Mouse (Mus musculus) left cerebral cortex, adult 8-10 months (tissue): ENCODE data around the gene Llgl1. TPM values are rescaled to one million over a fixed set of nuclear protein-coding genes. Genes with fewer than 3 reads are reported as not detected.

Experiments
- DNase-seq, 2 experiments: peaks; one replicate each; pipeline ENCODE4 v3.0.0; 2022; ENCODE audit warnings: low spot score in 2 of 2
- total RNA-seq, 4 experiments: library from RNA; stranded (reverse); gene quantifications; 2 replicates each; pipeline ENCODE4 v1.2.4; 2022

Gene Llgl1
- total RNA-seq: 10 to 100 TPM; 40.0 to 42.3 (median 40.8) TPM

DNA sequence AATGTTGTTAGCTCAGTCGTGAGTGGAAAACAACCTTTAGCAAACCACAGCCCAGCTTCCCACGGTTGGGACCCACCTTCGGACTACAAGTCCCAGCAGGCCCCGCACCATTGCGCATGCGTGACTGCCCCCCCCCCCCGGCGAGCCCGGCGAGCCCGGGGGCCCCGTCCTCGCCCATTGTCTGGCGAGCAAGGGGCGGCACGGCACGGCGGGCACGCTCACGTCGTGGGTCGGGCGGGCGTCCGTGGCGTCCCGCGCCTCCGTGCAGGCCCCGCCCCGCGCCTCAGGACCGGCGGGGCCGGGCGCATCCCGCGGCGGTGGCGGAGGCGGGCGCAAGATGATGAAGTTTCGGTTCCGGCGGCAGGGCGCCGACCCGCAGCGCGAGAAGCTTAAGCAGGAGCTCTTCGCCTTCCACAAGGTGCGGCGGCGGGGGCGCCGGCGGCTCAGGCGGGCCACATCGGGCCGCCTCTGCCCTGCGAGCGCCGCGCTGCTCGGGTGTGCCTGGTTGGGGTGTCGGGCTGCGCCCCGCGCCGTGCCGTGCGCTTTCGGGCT lies at the start of gene Llgl1:
TSS of gene Llgl1 (plus strand) at position 200 of the 552 bp plus-strand sequence.
- DNase-seq: peak; percentile 72 to 82

DNA sequence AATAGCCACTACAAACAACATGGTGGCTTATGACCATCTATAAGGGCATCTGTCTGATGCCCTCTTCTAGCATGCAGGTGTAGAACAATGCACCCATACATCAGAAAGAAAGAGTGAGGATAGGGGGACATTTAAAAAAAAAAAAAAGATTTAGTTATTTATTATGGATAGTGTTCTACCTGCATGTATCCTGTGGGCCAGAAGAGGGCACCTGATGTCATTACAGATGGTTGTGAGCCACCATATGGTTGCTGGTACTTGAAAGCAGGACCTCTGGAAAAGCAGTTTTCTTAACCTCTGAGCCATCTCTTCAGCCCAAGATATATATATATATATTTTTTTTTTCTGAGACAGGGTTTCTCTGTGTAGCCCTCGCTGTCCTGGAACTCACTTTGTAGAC lies 3.4 kb upstream of the Llgl1 start:
- DNase-seq: no peak

GRCm38 (mm10) chr11:60697561-60697960 lies 2.0 kb upstream of the Llgl1 start:
- DNase-seq: no peak

- peak in 1 of 2 experiments; percentile 16 for DNase-seq
Observed at GRCm38 (mm10) chr11:60698806-60699523, 558 bp upstream of the Llgl1 start.

- DNase-seq: peak in 1 of 2 experiments; percentile 10
Observed at GRCm38 (mm10) chr11:60700320-60701185, 1.0 kb downstream of the Llgl1 start.

DNA sequence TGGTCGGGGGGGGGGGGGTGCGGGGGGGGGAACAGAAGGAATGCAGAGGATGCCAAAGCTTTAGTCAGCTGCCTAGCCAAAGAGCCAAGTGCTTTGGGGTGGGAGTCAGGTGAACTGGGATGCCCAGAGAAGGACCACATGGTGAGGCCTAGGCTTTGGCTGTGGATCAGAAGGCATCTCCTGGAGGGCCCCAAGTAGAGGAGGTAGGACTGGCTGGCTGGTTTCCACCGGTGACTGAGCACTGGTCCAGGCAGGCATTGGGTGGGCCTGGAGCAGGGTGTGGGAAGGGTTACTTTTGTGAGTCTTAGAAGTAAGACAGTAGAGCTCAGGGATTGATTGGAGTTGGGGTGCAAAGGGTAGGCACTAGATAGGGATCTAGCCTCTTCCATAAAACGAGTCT lies 2.1 kb downstream of the Llgl1 start:
- peak in 1 of 2 experiments; percentile 15 for DNase-seq

DNA sequence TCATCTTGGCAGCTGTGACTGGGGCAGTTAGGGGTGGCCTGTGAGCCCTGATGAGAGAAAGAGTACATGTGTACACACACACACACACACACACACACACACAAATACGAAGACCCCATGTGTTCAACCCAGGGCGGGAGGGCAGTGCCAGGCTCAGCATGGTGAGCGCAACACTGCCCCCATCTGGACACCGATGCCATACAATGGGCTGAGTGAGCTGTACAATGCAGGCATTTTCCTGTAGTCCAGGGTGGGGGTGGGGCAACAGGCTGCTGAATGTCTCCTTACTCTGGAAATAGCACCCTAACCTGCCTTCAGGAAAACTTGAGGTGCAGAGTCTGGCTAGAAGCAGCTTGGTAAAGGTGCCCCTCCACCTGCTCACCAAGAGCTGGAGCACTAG lies 3.6 kb downstream of the Llgl1 start:
- DNase-seq: peak in 1 of 2 experiments; percentile 77

DNA sequence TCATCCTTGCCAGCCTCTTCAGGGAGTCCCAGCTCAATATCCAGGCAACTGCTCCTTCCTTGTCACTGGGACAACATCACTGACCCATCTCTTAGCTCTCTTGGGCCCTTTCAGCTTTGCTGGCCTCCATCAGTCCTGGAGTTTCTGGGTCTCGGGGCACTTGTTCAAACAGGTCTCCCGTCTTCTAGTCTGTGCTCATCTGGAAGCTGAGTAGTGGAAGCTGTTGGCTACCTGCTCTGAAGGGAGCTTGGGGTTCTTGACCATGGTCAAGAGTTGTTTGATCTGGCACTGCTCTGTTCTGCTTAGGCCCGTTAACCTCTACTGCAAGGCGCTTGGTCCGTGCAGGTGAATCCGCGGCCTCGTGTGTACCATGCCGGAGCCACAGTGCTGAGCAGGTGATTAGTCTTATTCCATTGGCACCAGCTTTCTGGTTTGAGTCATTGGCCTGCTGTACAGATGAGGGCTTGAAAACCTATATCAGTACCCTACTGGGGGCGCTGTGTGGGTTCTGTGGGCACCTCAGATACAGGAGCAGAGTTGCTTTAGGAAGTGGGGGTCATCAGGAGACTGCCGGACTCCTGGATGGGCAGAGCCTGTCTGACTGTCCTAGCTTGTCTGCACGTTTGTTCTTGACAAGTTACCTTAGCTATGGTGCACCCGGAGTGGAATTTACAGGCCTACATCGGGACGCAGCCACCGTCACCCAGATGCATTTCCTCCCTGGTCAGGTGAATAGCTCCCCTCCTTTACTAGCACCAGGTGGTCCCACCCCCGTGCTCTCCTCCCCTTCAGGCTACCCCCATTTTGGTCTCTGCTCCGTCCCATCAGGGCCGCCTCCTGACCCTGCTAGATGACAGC lies 4.7 kb downstream of the Llgl1 start:
- DNase-seq: peak; percentile 1 to 9

DNA sequence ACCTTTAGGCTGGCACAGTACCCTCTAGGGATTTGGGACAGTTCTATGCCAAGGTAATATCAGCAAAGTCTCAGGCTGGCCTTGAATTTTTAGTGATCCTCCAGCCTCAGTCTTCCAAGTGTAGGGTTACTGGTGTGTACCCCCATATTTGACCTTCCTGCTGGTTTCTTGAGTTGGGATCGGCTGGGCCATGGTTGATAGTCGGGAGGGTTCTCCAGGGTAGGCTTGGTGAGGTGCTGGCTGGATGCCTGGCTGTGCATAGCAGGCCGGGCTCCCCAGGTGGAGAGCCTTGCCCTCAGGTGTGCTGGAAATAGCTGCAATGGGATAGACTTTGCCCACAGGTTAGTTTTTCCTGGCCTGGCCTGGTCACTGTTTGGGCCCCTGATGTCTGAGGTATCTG lies 5.7 kb downstream of the Llgl1 start:
- no peak for DNase-seq

DNA sequence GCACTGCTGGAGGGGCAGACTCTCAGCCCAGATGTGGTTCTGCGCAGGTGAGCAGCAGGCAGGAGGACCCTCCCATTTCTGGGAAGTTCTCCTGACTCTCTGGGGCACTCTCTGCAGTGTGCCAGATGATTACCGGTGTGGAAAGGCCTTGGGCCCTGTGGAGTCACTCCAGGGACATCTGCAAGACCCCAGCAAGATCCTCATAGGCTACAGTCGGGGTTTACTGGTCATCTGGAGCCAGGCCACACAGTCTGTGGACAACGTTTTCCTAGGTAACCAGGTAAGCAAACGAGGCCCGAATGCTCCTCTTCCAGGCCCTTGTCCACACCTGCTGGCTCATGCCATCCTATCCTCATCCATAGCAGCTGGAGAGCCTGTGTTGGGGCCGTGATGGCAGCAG lies 6.6 kb downstream of the Llgl1 start:
- peak in 1 of 2 experiments; percentile 2 for DNase-seq

DNA sequence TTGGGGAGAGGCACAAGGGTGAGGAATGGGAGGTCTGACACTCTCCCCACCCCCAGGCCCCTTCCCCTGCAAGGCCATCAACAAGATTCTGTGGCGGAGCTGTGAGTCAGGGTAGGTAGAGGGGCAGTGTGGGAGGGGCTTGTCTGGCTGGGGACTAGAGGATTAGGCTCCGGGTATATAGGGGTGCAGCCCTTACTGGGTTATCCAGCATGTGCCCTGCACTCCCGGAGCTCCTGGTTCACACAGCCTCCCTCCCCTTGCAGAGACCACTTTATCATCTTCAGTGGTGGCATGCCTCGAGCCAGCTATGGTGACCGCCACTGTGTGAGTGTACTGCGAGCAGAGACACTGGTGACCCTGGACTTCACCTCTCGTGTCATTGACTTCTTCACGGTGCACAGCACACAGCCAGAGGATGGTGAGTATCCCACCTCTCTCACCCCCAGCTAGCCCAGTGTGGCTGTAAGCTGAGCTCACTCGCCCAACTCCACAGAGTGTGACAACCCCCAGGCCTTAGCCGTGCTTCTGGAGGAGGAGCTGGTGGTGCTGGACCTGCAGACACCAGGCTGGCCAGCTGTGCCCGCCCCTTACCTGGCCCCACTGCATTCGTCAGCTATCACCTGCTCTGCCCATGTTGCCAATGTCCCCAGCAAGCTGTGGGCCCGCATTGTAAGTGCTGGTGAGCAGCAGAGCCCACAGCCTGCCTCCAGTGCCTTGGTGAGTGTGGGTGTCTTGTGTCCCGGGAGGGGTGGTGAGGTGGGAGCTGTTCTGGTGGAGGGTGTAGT lies 7.4 kb downstream of the Llgl1 start:
- DNase-seq: peak; percentile 6 to 9

- DNase-seq: peak; percentile 3 to 34
Observed at GRCm38 (mm10) chr11:60707672-60708071, 8.1 kb downstream of the Llgl1 start.

GRCm38 (mm10) chr11:60708631-60709030 lies 9.1 kb downstream of the Llgl1 start:
- peak in 1 of 2 experiments; percentile 9 for DNase-seq

GRCm38 (mm10) chr11:60709481-60710465 lies 10.2 kb downstream of the Llgl1 start:
- DNase-seq: peak; percentile 1 to 7

DNA sequence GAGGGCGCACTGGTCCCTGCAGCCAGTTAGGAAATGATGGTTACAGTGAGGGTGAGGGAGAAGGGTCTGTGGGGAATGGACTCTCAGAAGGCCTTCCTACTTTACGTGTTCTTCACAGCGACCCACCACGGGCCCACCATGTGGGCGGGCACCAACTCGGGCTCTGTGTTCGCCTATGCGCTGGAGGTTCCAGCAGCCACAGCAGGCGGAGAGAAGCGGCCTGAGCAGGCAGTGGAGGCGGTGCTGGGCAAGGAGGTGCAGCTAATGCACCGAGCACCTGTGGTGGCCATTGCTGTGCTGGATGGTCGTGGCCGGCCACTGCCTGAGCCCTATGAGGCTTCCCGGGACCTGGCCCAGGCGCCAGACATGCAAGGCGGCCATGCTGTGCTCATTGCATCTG lies 11.7 kb downstream of the Llgl1 start:
- peak in 1 of 2 experiments; percentile 16 for DNase-seq

GRCm38 (mm10) chr11:60712040-60712439 lies 12.5 kb downstream of the Llgl1 start:
- DNase-seq: no peak

DNA sequence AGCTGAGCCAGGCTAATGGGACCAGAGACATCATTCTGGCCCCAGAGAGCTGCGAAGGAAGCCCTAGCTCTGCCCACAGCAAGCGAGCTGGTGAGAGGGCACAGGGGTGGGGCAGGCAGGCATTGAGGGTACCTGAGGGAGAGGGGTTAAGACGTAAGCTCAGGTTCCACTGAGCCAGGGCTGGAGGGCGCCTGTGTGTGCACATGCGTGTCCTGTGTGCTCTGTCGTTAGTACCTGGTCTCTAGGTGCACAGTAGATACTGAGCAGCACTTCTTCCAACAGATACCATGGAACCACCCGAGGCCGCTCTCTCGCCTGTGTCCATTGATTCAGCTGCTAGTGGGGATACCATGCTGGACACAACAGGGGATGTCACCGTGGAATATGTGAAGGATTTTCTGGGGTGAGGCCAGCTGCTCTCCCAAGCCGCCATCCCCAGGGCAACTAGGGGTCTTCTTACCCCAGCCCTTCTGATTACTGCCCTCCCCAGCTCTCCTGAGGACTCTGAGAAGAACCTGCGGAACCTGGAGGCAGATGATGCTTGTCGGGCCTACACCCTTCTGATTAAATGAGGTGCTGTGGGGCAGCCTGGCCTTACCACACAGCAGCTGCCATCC lies 13.2 kb downstream of the Llgl1 start:
- DNase-seq: peak in 1 of 2 experiments; percentile 3

DNA sequence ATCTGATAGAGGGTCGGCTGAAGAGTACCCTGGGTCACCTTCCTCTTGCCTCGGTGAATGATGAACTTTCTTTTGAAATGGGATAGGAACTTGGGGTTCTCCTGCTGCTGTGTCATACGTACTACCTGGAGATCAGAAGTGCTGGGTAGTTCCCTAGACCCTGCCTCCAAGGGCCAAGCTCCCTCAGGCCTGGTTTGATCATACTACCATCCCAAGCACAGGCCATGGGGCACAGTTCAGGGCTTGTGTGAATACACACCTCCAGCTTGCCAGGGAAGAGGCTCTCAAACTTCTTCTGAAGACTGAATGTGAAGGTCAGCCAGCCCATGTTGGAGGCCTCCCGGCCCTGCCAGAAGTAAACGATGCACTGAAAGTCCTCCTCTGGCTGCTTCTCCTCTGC lies 16.3 kb downstream of the Llgl1 start:
- no peak for DNase-seq

DNA sequence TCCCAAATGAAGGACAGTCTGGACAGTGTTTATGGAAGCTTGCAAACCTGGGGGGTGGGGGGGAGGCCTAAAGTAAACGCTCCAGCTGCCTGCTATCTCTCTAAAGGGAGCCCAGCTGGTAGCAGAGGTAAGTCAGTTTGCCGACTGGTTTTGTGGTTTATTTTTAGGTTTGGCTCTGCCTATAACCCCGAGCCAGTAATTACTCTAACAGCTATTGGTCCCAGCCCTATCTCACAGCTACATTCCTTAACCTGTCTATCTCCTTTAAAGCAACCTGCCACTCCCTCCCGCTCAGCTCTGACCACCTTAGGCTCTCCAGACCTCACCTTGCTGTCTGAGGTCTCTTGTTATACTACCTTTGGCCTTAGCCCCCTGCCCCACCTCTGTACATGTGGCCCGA lies 19.7 kb downstream of the Llgl1 start:
- DNase-seq: no peak
